In genomic region chr17:29072701-29073307, GRCm38 (mm10) we compare ENCODE assay signal across 16 mouse cellular contexts. TPM values are rescaled to one million over a fixed set of nuclear protein-coding genes. Genes with fewer than 3 reads are reported as not detected.
DNase-seq lines count a peak whose midpoint lies in the region; ATAC-seq and TF ChIP-seq lines count a peak whose summit lies in the region.
"Had no signal": no experiment of that assay in that cellular context is flagged by ENCODE, and none has a peak within 500 bp of the region (broad histone marks: within the 10 kb centered on the region; RNA-seq: fewer than 3 reads in every experiment).

No protein-coding gene starts in this region.

- no peaks in the 10 kb centered on the region for H3K36me3 ChIP-seq in forebrain, embryonic 10.5 days (replicated peaks)
- H3K36me3 ChIP-seq in forebrain, embryonic 16.5 days (ENCODE audit: control insufficient read depth, insufficient read depth), result no peaks in the 10 kb centered on the region
- no peaks in the 10 kb centered on the region for H3K36me3 ChIP-seq in hindbrain, postnatal 0 days (ENCODE audit: insufficient read depth, low read length)
- H3K36me3 ChIP-seq in hindbrain, embryonic 14.5 days (replicated peaks; ENCODE audit: control insufficient read depth, insufficient read depth), result no peaks in the 10 kb centered on the region
- H3K36me3 ChIP-seq in embryonic facial prominence, embryonic 15.5 days, result no peaks in the 10 kb centered on the region
- H3K36me3 ChIP-seq: hindbrain, embryonic 13.5 days; liver, embryonic 15.5 days; stomach, embryonic 15.5 days had no signal

- DNase-seq in forebrain, embryonic 10.5 days (ENCODE audit: extremely low spot score, low spot score), result no peak
- DNase-seq in hindbrain, postnatal 0 days (ENCODE audit: low spot score), result no peak
- DNase-seq in hindbrain, embryonic 14.5 days (ENCODE audit: low spot score), result no peak
- DNase-seq in CD4-positive helper T cell, adult 2 months (ENCODE audit: low read depth, low spot score), result peak; percentile 49
- DNase-seq in left cerebral cortex, adult 9 months (ENCODE audit: low spot score in 2 of 2), result no peak
- no peak for DNase-seq in adrenal gland, adult 2 months
- DNase-seq: cerebellum, adult 9-11 months; gastrocnemius, postnatal 10 days had no signal

- peaks cover 16% of the 10 kb centered on the region for H3K27me3 ChIP-seq in forebrain, embryonic 10.5 days (ENCODE audit: poor library complexity, severe bottlenecking)
- H3K27me3 ChIP-seq in forebrain, embryonic 16.5 days (replicated peaks; ENCODE audit: control insufficient read depth, insufficient read depth, low read length), result no peaks in the 10 kb centered on the region
- H3K27me3 ChIP-seq in hindbrain, postnatal 0 days (ENCODE audit: insufficient read depth, low read length), result no peaks in the 10 kb centered on the region
- no peaks in the 10 kb centered on the region for H3K27me3 ChIP-seq in hindbrain, embryonic 14.5 days (ENCODE audit: control insufficient read depth, insufficient read depth, low read length)
- H3K27me3 ChIP-seq in embryonic facial prominence, embryonic 15.5 days, result no peaks in the 10 kb centered on the region
- H3K27me3 ChIP-seq: hindbrain, embryonic 13.5 days; stomach, embryonic 15.5 days had no signal

- no peak overlapping the region for H3K9ac ChIP-seq in forebrain, embryonic 16.5 days (replicated peaks; ENCODE audit: low read depth, low read length)
- H3K9ac ChIP-seq in hindbrain, postnatal 0 days (replicated peaks; ENCODE audit: low read length), result 0 out of 2 replicates have a peak overlapping the region, but pooled peaks have one; percentile 5
- no peak overlapping the region for H3K9ac ChIP-seq in hindbrain, embryonic 14.5 days
- H3K9ac ChIP-seq in embryonic facial prominence, embryonic 15.5 days, result no peak overlapping the region
- H3K9ac ChIP-seq: forebrain, embryonic 13.5 days; hindbrain, embryonic 13.5 days; liver, embryonic 15.5 days; stomach, embryonic 15.5 days had no signal

- no peaks in the 10 kb centered on the region for H3K9me3 ChIP-seq in forebrain, embryonic 10.5 days
- H3K9me3 ChIP-seq in forebrain, embryonic 16.5 days (ENCODE audit: control insufficient read depth, low read length), result no peaks in the 10 kb centered on the region
- H3K9me3 ChIP-seq in hindbrain, postnatal 0 days (ENCODE audit: low read length), result no peaks in the 10 kb centered on the region
- no peaks in the 10 kb centered on the region for H3K9me3 ChIP-seq in hindbrain, embryonic 14.5 days (ENCODE audit: control insufficient read depth, low read length)
- no peaks in the 10 kb centered on the region for H3K9me3 ChIP-seq in embryonic facial prominence, embryonic 15.5 days (replicated peaks)
- H3K9me3 ChIP-seq: forebrain, embryonic 13.5 days; hindbrain, embryonic 13.5 days; liver, embryonic 15.5 days; stomach, embryonic 15.5 days had no signal

- H3K4me3 ChIP-seq in forebrain, embryonic 10.5 days, result no peak overlapping the region
- no peak overlapping the region for H3K4me3 ChIP-seq in forebrain, embryonic 16.5 days (replicated peaks; ENCODE audit: low read length)
- H3K4me3 ChIP-seq in hindbrain, postnatal 0 days (ENCODE audit: low read length), result no peak overlapping the region
- H3K4me3 ChIP-seq in hindbrain, embryonic 14.5 days (replicated peaks; ENCODE audit: low read length), result no peak overlapping the region
- H3K4me3 ChIP-seq in embryonic facial prominence, embryonic 15.5 days (replicated peaks), result no peak overlapping the region
- H3K4me3 ChIP-seq: forebrain, embryonic 13.5 days; hindbrain, embryonic 13.5 days; layer of hippocampus, adult 2 months; liver, embryonic 15.5 days; stomach, embryonic 15.5 days had no signal

- H3K27ac ChIP-seq in forebrain, embryonic 10.5 days, result peak overlapping the region; percentile 4
- no peak overlapping the region for H3K27ac ChIP-seq in forebrain, embryonic 16.5 days (ENCODE audit: low read length)
- H3K27ac ChIP-seq in hindbrain, postnatal 0 days, result peak overlapping the region; percentile 6; the same call in 1 of the 2 replicates
- no peak overlapping the region for H3K27ac ChIP-seq in hindbrain, embryonic 14.5 days
- 0 out of 2 replicates have a peak overlapping the region, but pooled peaks have one; percentile 19 for H3K27ac ChIP-seq in embryonic facial prominence, embryonic 15.5 days (replicated peaks)
- H3K27ac ChIP-seq: forebrain, embryonic 13.5 days; hindbrain, embryonic 13.5 days; layer of hippocampus, adult 2 months; liver, embryonic 15.5 days; macrophage; stomach, embryonic 15.5 days had no signal

- H3K4me2 ChIP-seq in forebrain, embryonic 16.5 days (ENCODE audit: low read length), result no peak overlapping the region
- no peak overlapping the region for H3K4me2 ChIP-seq in hindbrain, postnatal 0 days (ENCODE audit: low read depth, low read length)
- H3K4me2 ChIP-seq in hindbrain, embryonic 14.5 days (replicated peaks), result no peak overlapping the region
- no peak overlapping the region for H3K4me2 ChIP-seq in embryonic facial prominence, embryonic 15.5 days (replicated peaks)
- H3K4me2 ChIP-seq: forebrain, embryonic 13.5 days; hindbrain, embryonic 13.5 days; liver, embryonic 15.5 days; stomach, embryonic 15.5 days had no signal

- no peak for ATAC-seq in forebrain, embryonic 16.5 days
- no peak for ATAC-seq in hindbrain, postnatal 0 days
- ATAC-seq in hindbrain, embryonic 14.5 days (ENCODE audit: low FRiP score), result no peak
- no peak; the same call in 1 of the 2 replicates for ATAC-seq in embryonic facial prominence, embryonic 15.5 days (ENCODE audit: insufficient number of reproducible peaks, low FRiP score, low TSS enrichment, low read depth)
- ATAC-seq: forebrain, embryonic 13.5 days had no signal

- H3K4me1 ChIP-seq in forebrain, embryonic 10.5 days, result peaks cover 51% of the 10 kb centered on the region
- H3K4me1 ChIP-seq in forebrain, embryonic 16.5 days (replicated peaks; ENCODE audit: control insufficient read depth, insufficient read depth, low read length), result no peaks in the 10 kb centered on the region
- H3K4me1 ChIP-seq in hindbrain, postnatal 0 days (ENCODE audit: insufficient read depth, low read length), result peaks cover 9% of the 10 kb centered on the region
- peaks cover 4% of the 10 kb centered on the region; the same call in 1 of the 2 replicates for H3K4me1 ChIP-seq in hindbrain, embryonic 14.5 days (replicated peaks; ENCODE audit: control insufficient read depth, insufficient read depth, low read length)
- peaks cover 21% of the 10 kb centered on the region for H3K4me1 ChIP-seq in embryonic facial prominence, embryonic 15.5 days

- WGBS in forebrain, embryonic 10.5 days, result 20% methylated on average over 11 of the region's 11 CpGs
- WGBS in forebrain, embryonic 16.5 days, result 29% methylated on average over 11 of the region's 11 CpGs
- WGBS in hindbrain, postnatal 0 days, result 45% methylated on average over 11 of the region's 11 CpGs
- 34% methylated on average over 11 of the region's 11 CpGs for WGBS in hindbrain, embryonic 14.5 days
- WGBS in embryonic facial prominence, embryonic 15.5 days, result 17% methylated on average over 11 of the region's 11 CpGs

- no peak for TF ChIP-seq CTCF in hindbrain, postnatal 0 days (IDR thresholded peaks at IDR 0.05; ENCODE audit: low read depth)

RNA-seq across cellular contexts. Expression of gene Cdkn1a, which starts 18.0 kb away (rescaled TPM):
- 14.0 and 16.8 TPM in 2 replicates for polyA plus RNA-seq in forebrain, embryonic 10.5 days (2016; fragmentation: Nextera tagmentation; extraction: Ambion mirVana)
- polyA plus RNA-seq in forebrain, embryonic 16.5 days (2015; fragmentation: Nextera tagmentation; extraction: Ambion mirVana), result 37.9 and 52.0 TPM in 2 replicates
- total RNA-seq in hindbrain, postnatal 0 days (2014; rRNA removed), result 48.9 and 50.0 TPM in 2 replicates
- polyA plus RNA-seq in hindbrain, postnatal 0 days (2015; fragmentation: Nextera tagmentation; extraction: Ambion mirVana), result 242 and 257 TPM in 2 replicates
- 79.5 and 97.7 TPM in 2 replicates for polyA plus RNA-seq in hindbrain, embryonic 14.5 days (2014; fragmentation: Nextera tagmentation; extraction: Ambion mirVana)
- polyA plus RNA-seq in embryonic facial prominence, embryonic 15.5 days (2015; fragmentation: Nextera tagmentation; extraction: Ambion mirVana), result 347 and 357 TPM in 2 replicates
- total RNA-seq in adrenal gland, adult 2 months (2021), result 100 to 1,000 TPM in 1 of 2 experiments, 10 to 100 TPM in 1; 36.4 to 108 TPM
- polyA plus RNA-seq in adrenal gland, adult 2 months (2012; rRNA removed), result 32.2 and 33.7 TPM in 2 replicates

RNA-seq across cellular contexts. Expression of gene Srsf3, which starts 40.4 kb away (rescaled TPM):
- 884 TPM in 2 replicates for polyA plus RNA-seq in forebrain, embryonic 10.5 days (2016; fragmentation: Nextera tagmentation; extraction: Ambion mirVana)
- 571 and 653 TPM in 2 replicates for polyA plus RNA-seq in forebrain, embryonic 16.5 days (2015; fragmentation: Nextera tagmentation; extraction: Ambion mirVana)
- 139 and 147 TPM in 2 replicates for total RNA-seq in hindbrain, postnatal 0 days (2014; rRNA removed)
- polyA plus RNA-seq in hindbrain, postnatal 0 days (2015; fragmentation: Nextera tagmentation; extraction: Ambion mirVana), result 298 and 315 TPM in 2 replicates
- 446 and 460 TPM in 2 replicates for polyA plus RNA-seq in hindbrain, embryonic 14.5 days (2014; fragmentation: Nextera tagmentation; extraction: Ambion mirVana)
- polyA plus RNA-seq in embryonic facial prominence, embryonic 15.5 days (2015; fragmentation: Nextera tagmentation; extraction: Ambion mirVana), result 485 and 487 TPM in 2 replicates
- total RNA-seq in adrenal gland, adult 2 months (2021), result 100 to 1,000 TPM in 1 of 2 experiments, 10 to 100 TPM in 1; 94.0 to 149 TPM
- 161 and 183 TPM in 2 replicates for polyA plus RNA-seq in adrenal gland, adult 2 months (2012; rRNA removed)

RNA-seq across cellular contexts. Expression of gene Rab44, which starts 41.1 kb away (rescaled TPM):
- polyA plus RNA-seq in forebrain, embryonic 10.5 days (2016; fragmentation: Nextera tagmentation; extraction: Ambion mirVana), result 0.20 and 0.25 TPM in 2 replicates
- polyA plus RNA-seq in forebrain, embryonic 16.5 days (2015; fragmentation: Nextera tagmentation; extraction: Ambion mirVana), result not detected in 2 replicates
- total RNA-seq in hindbrain, postnatal 0 days (2014; rRNA removed), result 1.2 TPM in 2 replicates
- 0.05 and 0.20 TPM in 2 replicates for polyA plus RNA-seq in hindbrain, postnatal 0 days (2015; fragmentation: Nextera tagmentation; extraction: Ambion mirVana)
- not detected in 2 replicates for polyA plus RNA-seq in hindbrain, embryonic 14.5 days (2014; fragmentation: Nextera tagmentation; extraction: Ambion mirVana)
- polyA plus RNA-seq in embryonic facial prominence, embryonic 15.5 days (2015; fragmentation: Nextera tagmentation; extraction: Ambion mirVana), result 3.4 and 4.5 TPM in 2 replicates
- under 1 TPM; 0.14 to 0.62 TPM for total RNA-seq in adrenal gland, adult 2 months (2021)
- polyA plus RNA-seq in adrenal gland, adult 2 months (2012; rRNA removed), result 0.30 and 0.31 TPM in 2 replicates
- polyA plus RNA-seq: forebrain, embryonic 13.5 days had no signal

Comparison
In these comparisons a context has a peak if more than half of its experiments do, and no peak if none do; other contexts are left out.
1. H3K27ac ChIP-seq: peak in forebrain, embryonic 10.5 days (single experiment), hindbrain, postnatal 0 days (single experiment) and embryonic facial prominence, embryonic 15.5 days (single experiment); none in forebrain, embryonic 16.5 days (single experiment) and hindbrain, embryonic 14.5 days (single experiment).